Mouse (Mus musculus) retina, embryonic 14.5 days (tissue): Measurements from ENCODE around the gene Dync2li1.

ENCODE experiments used
- DNase-seq: peaks from one replicate; pipeline ENCODE4 v3.0.0-alpha.2; 2015; ENCODE audit warnings: low spot score

The Dync2li1 gene

GRCm38 (mm10) chr17:84684284-84684683, 58.0 kb downstream of the Dync2li1 start:
- no peak for DNase-seq

- no peak for DNase-seq
Measured at GRCm38 (mm10) chr17:84685286-84685685, 59.0 kb downstream of the Dync2li1 start.

GRCm38 (mm10) chr17:84687994-84688393, 61.7 kb downstream of the Dync2li1 start:
- no peak for DNase-seq

GRCm38 (mm10) chr17:84688834-84689233, 62.5 kb downstream of the Dync2li1 start:
- DNase-seq, result no peak

GRCm38 (mm10) chr17:84689316-84689715, 63.0 kb downstream of the Dync2li1 start:
- DNase-seq, result no peak

GRCm38 (mm10) chr17:84690111-84690510, 63.8 kb downstream of the Dync2li1 start:
- no peak for DNase-seq

GRCm38 (mm10) chr17:84693741-84694140, 67.4 kb downstream of the Dync2li1 start:
- DNase-seq, result no peak

- peak; percentile 32 for DNase-seq
Measured at GRCm38 (mm10) chr17:84696537-84696936, 70.2 kb downstream of the Dync2li1 start.

- peak; percentile 85 for DNase-seq
Measured at GRCm38 (mm10) chr17:84698727-84699126, 72.4 kb downstream of the Dync2li1 start.
